Mouse (Mus musculus) heart, embryonic 14.5 days (tissue): ENCODE data around the gene Krtap26-1. TPM values are rescaled to one million over a fixed set of nuclear protein-coding genes. Genes with fewer than 3 reads are reported as not detected.

ENCODE experiments used
- ATAC-seq: fragments of 200-750 bp; cut with Nextera tagmentation; 2 replicates; pipeline ENCODE4 v1.8.0; 2017; ENCODE audit warnings: low read depth, moderate TSS enrichment; ENCODE audit not compliant: insufficient number of reproducible peaks, insufficient read depth, low FRiP score
- H3K27ac ChIP-seq, 2 experiments: fragments of 200-500 bp in 1 of 2; fragments of 300-500 bp in 1 of 2; sonication (generic) in 1 of 2; replicated peaks in 1 of 2; 2 replicates each; pipeline ENCODE4 v1.5.1; 2012 to 2014; ENCODE audit warnings: low read depth in 2 of 2, low read length in 2 of 2, control low read depth in 1 of 2, mild to moderate bottlenecking in 1 of 2, mixed read lengths in 1 of 2; ENCODE audit not compliant: control insufficient read depth in 1 of 2, insufficient read depth in 1 of 2
- H3K27me3 ChIP-seq: fragments of 300-500 bp; sonication (generic); 2 replicates; pipeline ENCODE4 v1.6.1; 2014; ENCODE audit warnings: mild to moderate bottlenecking, low read length, control low read depth; ENCODE audit not compliant: control insufficient read depth, insufficient read depth
- H3K36me3 ChIP-seq: fragments of 300-500 bp; sonication (generic); 2 replicates; pipeline ENCODE4 v1.6.1; 2014; ENCODE audit warnings: mild to moderate bottlenecking, control low read depth, low read length, mixed read lengths; ENCODE audit not compliant: control insufficient read depth, insufficient read depth
- H3K4me1 ChIP-seq, 2 experiments: fragments of 200-500 bp in 1 of 2; fragments of 300-500 bp in 1 of 2; sonication (generic) in 1 of 2; 2 replicates each; pipeline ENCODE4 v1.6.1; 2012 to 2014; ENCODE audit warnings: low read length in 2 of 2, control low read depth in 1 of 2, mixed read lengths in 1 of 2; ENCODE audit not compliant: control insufficient read depth in 2 of 2, insufficient read depth in 2 of 2
- H3K4me2 ChIP-seq: fragments of 300-500 bp; sonication (generic); 2 replicates; pipeline ENCODE4 v1.6.1; 2014; ENCODE audit warnings: mild to moderate bottlenecking, low read length
- H3K4me3 ChIP-seq, 2 experiments: fragments of 200-500 bp in 1 of 2; fragments of 300-500 bp in 1 of 2; sonication (generic) in 1 of 2; 2 replicates each; pipeline ENCODE4 v1.5.1; 2012 to 2014; ENCODE audit warnings: low read length in 2 of 2, mild to moderate bottlenecking in 2 of 2, control low read depth in 1 of 2, low read depth in 1 of 2, moderate library complexity in 1 of 2; ENCODE audit not compliant: control insufficient read depth in 1 of 2, insufficient read depth in 1 of 2
- H3K9ac ChIP-seq: fragments of 300-500 bp; sonication (generic); 2 replicates; pipeline ENCODE4 v1.6.1; 2014; ENCODE audit warnings: mild to moderate bottlenecking, low read length
- H3K9me3 ChIP-seq: fragments of 300-500 bp; sonication (generic); 2 replicates; pipeline ENCODE4 v1.6.1; 2016; ENCODE audit warnings: low read length, control low read depth; ENCODE audit not compliant: control insufficient read depth
- WGBS: fragments of 180-500 bp; shearing (Covaris S2); extraction: QIAGEN DNeasy Blood & Tissue Kit; methylation state at CpG from one replicate; pipeline ENCODE4 v1.1.7; 2014; 5-methylcytosine and 5-hydroxymethylcytosine counted together
- polyA plus RNA-seq: library from polyadenylated mRNA; unstranded; fragments of >200 nt; fragmentation: Nextera tagmentation; extraction: Ambion mirVana; gene quantifications from 2 replicates; pipeline ENCODE4 v1.2.1, GENCODE M21; 2014

The Krtap26-1 gene
- polyA plus RNA-seq, 1 experiment from 2014 or later = not detected

- no peak overlapping the region for H3K4me2 ChIP-seq
- H3K4me1 ChIP-seq = no peaks in the 10 kb centered on the region
- no peak overlapping the region for H3K27ac ChIP-seq
- no peak overlapping the region for H3K4me3 ChIP-seq
- WGBS = 48% methylated on average over 1 of the region's 1 CpGs
- no peaks in the 10 kb centered on the region for H3K27me3 ChIP-seq
- no peak for ATAC-seq
- H3K36me3 ChIP-seq = no peaks in the 10 kb centered on the region
- no peaks in the 10 kb centered on the region for H3K9me3 ChIP-seq
- no peak overlapping the region for H3K9ac ChIP-seq
Observed at GRCm38 (mm10) chr16:88602464-88602863, 45.1 kb downstream of the Krtap26-1 start.

DNA sequence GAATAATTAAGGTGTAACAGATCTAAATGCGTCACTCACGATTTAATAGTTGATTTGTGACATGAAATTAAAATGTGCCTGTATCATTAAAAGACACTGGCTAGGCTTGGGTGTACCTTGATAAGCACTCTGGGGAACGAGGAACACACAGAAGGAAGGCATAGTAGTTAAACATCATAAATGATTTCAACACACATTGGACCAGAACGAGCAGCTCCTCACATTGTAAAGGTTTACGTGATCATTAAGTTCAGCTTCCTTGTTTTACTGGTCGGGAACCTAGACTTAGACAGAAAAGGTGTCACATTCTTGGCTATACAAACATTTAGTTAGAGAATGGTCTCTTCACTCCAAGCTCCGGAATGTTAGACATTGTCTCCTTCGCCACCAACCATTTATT lies 47.3 kb downstream of the Krtap26-1 start:
- ATAC-seq = no peak
- no peak overlapping the region for H3K4me3 ChIP-seq
- H3K36me3 ChIP-seq = no peaks in the 10 kb centered on the region
- H3K4me2 ChIP-seq = no peak overlapping the region
- no peak overlapping the region for H3K27ac ChIP-seq
- no peak overlapping the region for H3K9ac ChIP-seq
- H3K27me3 ChIP-seq = no peaks in the 10 kb centered on the region
- H3K4me1 ChIP-seq = no peaks in the 10 kb centered on the region
- WGBS = 82% methylated on average over 8 of the region's 8 CpGs
- no peaks in the 10 kb centered on the region for H3K9me3 ChIP-seq

DNA sequence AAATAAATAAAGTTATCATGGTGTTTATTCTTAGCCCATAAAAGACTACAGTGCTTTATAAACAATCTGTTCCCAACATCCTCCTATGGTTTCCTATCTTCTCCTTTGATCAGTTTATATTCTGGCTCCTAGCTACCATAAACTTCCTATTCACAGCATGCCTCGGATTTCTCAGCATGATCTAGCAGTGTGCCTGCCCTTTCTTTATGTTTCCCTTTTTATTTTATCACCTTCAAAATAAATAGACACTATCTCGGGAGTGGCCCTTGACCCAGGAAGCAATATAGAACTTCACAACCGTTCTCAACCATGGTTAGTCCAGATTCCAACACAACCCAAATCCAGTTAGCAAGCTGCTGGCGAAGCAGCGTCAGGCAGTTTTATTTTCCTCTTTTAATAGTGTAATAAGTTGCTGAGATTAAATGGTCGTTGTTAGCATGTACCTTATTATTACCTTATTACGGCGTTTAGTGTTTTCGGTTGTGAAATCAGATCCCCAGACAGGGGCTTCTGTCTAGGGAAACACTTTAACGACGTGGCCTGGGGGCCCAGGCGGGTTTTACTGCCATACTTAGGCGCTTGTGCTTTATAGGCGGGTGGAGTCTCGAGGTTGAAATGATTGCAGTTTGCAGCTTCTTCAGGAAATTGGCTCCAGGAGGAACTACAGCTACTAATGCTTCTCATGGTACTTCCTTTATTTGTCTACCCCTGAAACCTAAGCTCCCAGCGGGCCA lies 47.9 kb downstream of the Krtap26-1 start:
- 69% methylated on average over 16 of the region's 16 CpGs for WGBS
- Histone ChIP-seq H3K9ac (no peak overlapping the region), H3K9me3 (no peaks in the 10 kb centered on the region), H3K4me3 (no peak overlapping the region), H3K4me2 (no peak overlapping the region), H3K27ac (no peak overlapping the region), H3K36me3 (no peaks in the 10 kb centered on the region), H3K27me3 (no peaks in the 10 kb centered on the region), H3K4me1 (no peaks in the 10 kb centered on the region)
- ATAC-seq = no peak

Other genes with a start within 250 kb of the Krtap26-1 start
- not detected in 2 replicates for gene Cldn17, start 140.8 kb downstream of the Krtap26-1 start, polyA plus RNA-seq
- gene Cldn8, start 84.6 kb downstream of the Krtap26-1 start, polyA plus RNA-seq = 0.08 TPM in 1 of 2 replicates, not detected in the other
- gene Krtap24-1, start 35.5 kb downstream of the Krtap26-1 start, polyA plus RNA-seq = not detected in 2 replicates
- gene 2310079G19Rik, start 20.1 kb downstream of the Krtap26-1 start, polyA plus RNA-seq = not detected in 2 replicates
- not detected in 2 replicates for gene Krtap27-1, start 23.9 kb upstream of the Krtap26-1 start, polyA plus RNA-seq
- gene 2310061N02Rik, start 60.2 kb upstream of the Krtap26-1 start, polyA plus RNA-seq = not detected in 2 replicates
- gene Krtap13-1, start 81.1 kb upstream of the Krtap26-1 start, polyA plus RNA-seq = not detected in 2 replicates
- gene Krtap13, start 103.8 kb upstream of the Krtap26-1 start, polyA plus RNA-seq = not detected in 2 replicates
- not detected in 2 replicates for gene 2310034C09Rik, start 111.1 kb upstream of the Krtap26-1 start, polyA plus RNA-seq
- not detected in 2 replicates for gene 2310057N15Rik, start 126.4 kb upstream of the Krtap26-1 start, polyA plus RNA-seq
- gene Gm5965, start 130.1 kb upstream of the Krtap26-1 start, polyA plus RNA-seq = not detected in 2 replicates
- gene Gm20741, start 164.4 kb upstream of the Krtap26-1 start, polyA plus RNA-seq = not detected in 2 replicates
- not detected in 2 replicates for gene Krtap15, start 172.4 kb upstream of the Krtap26-1 start, polyA plus RNA-seq
- gene Krtap14, start 178.3 kb upstream of the Krtap26-1 start, polyA plus RNA-seq = not detected in 2 replicates
- not detected in 2 replicates for gene Krtap19-1, start 221.6 kb upstream of the Krtap26-1 start, polyA plus RNA-seq
- not detected in 2 replicates for gene Krtap19-2, start 226.5 kb upstream of the Krtap26-1 start, polyA plus RNA-seq
- gene Krtap19-3, start 230.2 kb upstream of the Krtap26-1 start, polyA plus RNA-seq = not detected in 2 replicates
- gene Krtap19-4, start 237.3 kb upstream of the Krtap26-1 start, polyA plus RNA-seq = not detected in 2 replicates
- not detected in 2 replicates for gene Krtap19-5, start 248.7 kb upstream of the Krtap26-1 start, polyA plus RNA-seq